Mouse (Mus musculus) testis, postnatal 14 days (tissue): ENCODE measurements around the gene Gm10972.
"Not testable (repeated sequence)": the region's sequence is repeated elsewhere in the genome, so short reads cannot be mapped to it uniquely, and the experiment has no call there.

ENCODE experiments used
- DNase-seq: peaks from one replicate; pipeline ENCODE4 v3.0.0; 2021; ENCODE audit warnings: low spot score

Gene Gm10972

DNA sequence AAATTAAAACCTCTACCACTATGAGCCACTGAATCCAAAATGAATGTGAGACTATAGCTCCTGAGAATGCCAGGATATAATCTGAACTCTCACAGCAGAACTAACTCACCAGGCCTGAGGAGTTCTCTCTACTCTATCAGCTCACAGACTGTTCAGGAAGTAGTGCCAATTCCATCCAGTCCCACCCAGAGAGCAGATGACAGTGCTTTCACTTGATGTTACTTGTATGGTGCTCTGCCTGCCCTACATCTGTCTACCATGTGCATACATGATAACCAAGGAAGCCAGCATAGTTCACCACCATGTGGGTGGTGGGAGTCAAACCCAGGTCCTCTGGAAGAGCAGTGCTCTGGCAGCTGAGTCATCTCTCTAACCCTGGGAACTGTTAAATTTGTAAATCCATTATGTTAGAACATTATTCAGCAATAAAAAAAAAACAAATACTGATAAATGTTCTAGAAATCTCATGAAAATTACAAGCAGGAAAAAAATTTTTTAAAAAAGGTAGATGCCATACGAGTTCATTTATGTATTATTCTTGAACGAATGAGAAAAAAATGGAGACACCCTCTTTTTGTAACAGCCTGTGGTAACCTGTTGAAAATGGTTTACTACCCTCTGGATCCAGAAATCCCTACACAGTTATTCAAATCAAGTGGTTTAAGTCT lies at the start of gene Gm10972:
Gene Gm10972, plus strand, starts transcription at position 618 of the 668 bp plus-strand sequence.
- DNase-seq, result not testable (repeated sequence)

DNA sequence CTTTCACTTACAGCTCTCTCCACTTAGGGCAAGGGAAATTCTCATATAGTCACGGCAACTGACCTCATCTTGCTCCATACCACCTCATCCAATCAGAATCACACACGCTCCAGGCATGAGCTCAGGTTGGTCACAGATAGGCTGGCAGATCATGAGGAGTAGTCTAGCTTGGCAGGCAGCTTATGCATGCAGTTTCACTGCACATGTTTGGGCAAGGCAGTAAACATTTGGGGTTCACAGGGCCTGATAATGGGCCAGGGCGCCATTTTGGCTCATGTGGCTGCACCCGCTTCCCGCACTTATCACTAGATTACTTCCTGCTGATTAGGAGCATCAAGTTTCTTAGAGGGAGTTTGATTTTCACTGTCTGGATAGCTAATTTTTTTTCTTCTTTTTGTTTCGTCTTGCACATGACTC lies 47.0 kb upstream of the Gm10972 start:
- DNase-seq, result no peak

DNA sequence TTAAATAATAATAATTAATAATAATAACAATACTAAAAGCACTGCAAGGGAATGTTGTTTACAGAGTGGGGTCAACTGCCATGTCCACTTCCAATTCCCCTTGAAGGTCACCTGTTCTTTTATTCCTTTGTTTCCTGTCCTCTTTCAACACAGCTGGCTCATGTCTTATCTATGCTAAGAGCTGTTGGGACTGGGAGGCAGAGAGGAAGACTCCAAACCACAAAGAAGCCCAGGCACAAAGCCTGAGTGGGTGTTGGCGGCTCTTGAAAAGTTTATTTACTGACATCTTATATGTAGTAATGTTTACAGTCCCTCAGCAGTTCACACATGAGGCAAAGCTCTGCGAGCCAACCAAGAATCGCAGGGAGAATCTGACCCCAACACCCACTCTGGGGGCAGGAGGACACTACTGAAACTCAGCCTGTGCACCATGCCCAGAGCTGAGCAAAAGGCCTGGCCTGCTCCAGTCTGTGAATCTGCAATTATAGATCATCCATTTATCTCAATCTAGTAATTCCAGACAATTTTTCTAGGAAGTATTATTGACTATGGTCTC lies 45.6 kb upstream of the Gm10972 start:
- no peak for DNase-seq

DNA sequence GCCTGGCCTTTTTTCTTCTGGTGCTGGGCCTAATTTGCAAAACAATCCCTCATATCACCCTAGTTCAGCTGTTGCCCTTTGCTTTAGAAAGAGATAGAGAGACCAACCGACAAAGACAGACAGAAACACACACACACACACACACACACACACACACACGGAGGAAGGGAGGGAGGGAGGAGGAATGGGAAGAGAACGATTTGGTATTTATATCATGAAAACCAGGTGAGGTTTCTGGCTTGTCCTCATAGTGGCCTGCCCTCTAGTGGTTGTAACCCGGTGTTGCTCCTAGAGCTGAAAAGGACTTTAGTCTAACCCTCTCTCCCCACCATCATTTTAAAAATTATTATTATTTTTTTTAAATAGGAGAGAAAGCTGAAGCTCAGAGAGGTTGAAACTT lies 41.0 kb upstream of the Gm10972 start:
- no peak for DNase-seq

DNA sequence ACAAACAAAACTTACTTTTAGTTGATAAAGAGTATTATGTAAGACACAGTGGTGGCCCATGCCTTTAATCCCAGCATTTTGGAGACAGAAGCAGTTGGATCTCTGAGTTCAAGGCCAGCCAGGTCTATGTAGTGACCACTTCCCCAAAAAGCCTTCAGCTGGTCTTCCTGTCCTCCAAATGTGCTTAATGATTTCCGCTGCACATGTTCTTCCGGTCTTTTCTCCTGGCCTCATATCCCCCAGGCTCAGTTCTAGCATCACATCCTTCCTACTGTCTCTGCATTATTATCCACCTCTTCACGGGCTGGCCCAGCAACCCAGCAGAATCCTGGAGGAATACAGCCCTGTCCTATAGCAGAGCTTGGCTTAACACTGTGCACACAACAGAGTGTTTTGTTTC lies 33.3 kb upstream of the Gm10972 start:
- no peak for DNase-seq

DNA sequence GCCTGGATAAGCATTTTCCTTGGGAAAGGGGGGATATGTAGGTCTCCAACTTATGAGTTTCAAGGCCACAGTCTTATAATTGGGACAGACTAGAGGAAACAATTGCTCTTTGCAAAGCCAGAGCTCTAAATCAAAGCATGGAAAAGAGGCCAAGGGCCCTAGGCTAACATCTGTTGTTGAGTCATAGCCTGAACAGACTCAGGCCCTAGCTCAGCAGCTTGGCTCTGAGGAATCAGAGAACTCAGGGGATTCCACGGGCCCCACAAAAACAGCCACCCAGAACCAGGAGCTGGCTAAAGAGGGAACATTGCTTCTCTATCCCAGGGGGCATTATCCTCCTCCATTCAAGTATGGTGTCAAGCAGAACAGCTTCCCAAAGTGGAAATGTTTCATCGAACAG lies 32.3 kb upstream of the Gm10972 start:
- no peak for DNase-seq

DNA sequence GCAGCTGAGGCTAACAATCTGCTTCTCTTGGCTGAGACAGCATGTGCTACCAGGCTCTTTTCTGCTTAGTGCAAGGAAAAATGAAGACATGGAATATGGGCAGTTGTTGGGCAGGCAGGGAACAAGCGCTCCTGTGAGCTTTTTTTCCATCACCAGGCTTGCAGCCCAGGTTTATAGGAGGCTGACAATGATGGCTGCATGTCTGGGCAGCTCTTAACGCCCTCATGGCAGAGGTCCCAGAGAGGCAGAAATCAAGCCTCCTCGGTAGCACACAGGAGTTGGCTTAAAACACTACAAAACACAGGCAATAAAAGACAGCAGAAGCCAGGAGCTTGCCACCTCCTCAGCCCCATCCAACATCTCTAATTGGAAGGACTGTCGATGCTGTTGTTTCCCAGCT lies 31.6 kb upstream of the Gm10972 start:
- DNase-seq, result no peak

DNA sequence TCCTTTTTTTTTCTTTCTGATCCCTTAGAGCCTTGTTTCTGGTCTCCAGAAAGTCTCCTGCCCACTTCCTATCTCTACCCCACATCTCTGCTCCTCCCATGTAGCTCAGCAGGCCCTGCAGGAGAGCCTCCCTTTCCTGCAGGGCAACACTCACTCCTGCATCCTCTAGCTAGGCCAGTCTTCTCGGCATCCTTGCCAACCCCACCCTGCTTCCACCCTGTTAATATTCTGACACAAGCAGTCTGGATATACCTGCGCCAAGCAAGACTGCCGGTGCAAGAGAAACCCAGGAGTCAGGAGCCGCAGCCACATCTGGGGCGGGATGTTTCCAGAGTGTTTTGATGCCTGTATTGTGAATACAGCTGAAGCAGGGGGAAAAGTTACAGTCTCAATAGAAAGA lies 31.1 kb upstream of the Gm10972 start:
- no peak for DNase-seq

DNA sequence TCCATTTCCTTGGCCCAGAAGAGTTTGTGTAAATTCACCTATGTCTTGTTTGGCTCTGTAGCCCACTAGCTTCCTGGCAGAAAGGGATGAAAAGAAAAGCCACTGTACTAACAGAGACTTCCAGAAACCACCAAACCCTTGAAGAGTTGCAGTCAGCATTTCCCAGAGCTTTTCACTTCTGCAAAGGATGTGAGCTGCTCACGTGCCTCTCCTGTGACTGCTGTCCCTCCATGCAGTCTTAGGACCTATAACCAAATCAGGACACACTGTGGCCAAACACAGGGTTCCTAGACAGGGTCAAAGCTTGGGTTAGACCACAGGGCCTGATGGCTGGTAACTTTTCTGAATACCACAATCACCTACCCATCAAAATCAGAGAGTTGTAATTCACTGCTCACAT lies 30.6 kb upstream of the Gm10972 start:
- DNase-seq, result no peak

DNA sequence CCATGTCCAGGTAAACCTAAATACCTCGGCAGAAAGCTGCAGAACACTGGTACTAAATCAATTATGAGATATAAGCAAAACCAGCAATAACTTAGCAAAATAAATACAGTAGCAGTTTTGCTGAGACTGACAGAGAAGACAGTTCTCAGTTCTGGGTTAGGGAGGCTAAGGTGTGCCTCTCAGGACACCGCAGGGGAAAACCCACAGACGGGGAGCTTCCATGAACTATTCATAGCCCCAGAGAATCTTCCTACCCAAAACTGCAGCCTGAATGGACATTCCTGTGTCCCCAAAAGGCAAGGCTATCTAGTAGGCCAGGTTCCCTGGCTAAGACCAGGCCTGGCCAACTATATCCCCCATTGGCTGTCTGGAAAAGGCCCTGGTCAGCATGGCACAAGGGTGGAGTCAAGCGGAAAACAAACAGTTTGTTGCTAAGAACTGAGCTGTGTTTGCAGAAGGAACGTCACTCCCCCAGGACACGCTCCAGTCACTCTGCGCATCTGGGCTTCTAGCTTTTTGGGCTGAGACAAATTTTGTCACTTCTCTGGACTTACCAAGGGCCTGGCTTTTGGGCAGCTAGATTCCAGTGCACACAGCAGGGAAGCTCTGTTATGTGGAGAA lies 29.5 kb upstream of the Gm10972 start:
- DNase-seq, result no peak

DNA sequence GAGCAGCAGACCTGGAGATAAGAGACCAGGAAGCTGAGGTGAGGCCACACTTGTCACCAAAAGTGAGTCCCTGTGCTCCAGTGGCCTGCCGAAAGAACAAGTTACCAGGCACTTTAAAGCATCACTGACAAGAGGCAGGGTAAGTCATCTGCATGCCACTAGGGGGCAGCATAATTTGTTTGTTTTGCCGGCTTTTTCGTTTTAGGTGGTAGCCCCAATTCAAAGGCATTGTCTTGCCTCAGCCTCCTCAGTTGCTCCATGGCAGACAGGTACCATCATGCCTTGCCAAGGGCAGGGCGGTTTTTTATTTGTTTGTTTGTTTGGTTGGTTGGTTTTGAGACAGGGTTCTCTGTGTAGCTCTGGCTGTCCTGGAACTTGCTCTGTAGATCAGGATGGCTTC lies 26.2 kb upstream of the Gm10972 start:
- DNase-seq, result no peak

DNA sequence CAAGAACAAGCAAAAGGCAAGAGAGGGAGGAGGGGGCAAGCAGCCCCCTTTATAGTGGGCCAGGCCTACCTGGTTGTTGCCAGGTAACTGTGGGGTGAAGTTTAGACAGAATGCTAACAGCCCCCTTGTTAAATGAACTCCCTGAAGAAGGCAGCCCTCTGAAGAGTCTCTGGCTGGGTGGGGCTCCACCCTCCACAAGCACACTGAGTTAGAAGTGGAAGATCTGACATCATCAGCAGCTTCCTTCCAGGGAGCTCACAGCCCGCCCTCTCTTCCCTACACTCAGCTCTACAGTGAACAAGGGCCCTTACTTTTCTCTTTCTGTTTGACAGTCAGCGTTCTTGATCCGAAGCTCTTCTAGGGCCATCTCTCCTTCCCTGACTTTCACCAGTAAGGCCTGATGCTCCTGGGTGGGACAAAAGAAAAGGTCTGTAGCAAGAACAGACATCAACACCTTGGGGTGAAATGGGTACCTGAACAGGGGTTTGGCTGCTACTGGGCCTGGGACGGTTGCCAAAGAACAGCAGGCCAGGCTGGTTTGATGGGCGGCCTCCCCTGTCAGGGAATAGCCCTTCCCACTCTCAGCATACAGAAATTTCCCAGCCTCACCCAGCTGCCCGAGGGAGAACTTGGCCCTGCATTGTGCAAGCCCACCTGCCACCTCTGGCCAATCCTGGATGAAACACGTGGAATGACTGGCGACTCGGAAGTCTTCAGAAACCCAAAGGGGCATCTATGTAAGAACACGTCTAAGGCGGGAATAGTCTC lies 21.0 kb upstream of the Gm10972 start:
- no peak for DNase-seq

DNA sequence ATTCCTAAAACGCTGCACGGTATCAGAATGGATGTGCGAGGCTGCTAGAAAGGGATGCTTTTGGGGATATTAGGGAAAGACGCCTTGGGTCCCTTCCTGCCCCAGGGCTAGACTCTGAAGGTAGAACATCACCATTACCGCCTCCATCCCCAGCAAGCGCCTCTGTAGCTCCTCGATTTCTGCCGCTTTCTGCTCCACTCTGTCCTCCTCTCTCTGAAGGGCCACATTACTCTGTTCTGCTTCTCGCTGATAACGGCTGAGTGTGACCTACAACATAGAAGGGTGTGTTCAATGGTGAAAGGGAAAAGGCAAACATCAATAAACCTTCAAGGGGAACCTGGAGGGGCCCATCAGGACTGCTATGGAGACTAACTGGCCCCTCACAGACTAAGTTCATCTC lies 20.4 kb upstream of the Gm10972 start:
- no peak for DNase-seq

DNA sequence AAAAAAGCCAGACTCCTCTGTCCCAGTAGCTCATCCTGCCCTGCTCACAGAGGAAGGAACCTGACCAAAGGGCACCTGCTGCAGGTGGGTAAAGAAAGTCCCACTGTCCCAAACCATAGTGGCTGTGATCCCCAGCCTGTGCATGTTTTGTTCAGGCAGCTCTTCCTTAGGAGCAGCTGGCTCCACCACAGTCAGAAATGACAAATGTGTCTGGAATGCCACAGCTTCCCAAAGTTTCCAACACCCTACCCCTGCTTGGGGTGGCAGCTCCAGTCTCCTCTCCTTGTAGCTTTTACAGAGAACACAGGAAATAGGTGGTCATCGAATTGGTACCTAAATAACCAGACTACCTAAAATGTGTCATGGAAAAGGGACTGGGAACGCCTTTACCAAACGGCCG lies 18.6 kb upstream of the Gm10972 start:
- no peak for DNase-seq

DNA sequence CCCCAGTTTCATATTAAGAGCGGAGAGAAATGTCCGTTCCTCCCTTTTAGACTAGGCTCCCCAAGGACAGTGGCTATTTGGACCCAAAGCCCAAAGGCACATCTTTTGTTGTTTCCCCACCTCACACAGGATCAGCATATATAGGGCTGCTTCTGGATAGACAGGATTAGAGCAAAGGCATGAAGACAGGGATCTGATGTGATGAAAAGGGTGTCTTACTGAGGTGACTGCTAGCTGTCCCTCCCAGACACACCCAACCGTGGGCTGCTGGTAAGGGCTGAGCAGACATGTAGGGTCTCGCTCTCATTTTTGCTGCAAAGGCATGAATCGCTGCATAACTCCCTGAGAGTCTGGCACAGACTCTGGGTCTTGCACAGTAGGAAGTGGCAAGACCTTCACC lies 14.2 kb upstream of the Gm10972 start:
- DNase-seq, result no peak

DNA sequence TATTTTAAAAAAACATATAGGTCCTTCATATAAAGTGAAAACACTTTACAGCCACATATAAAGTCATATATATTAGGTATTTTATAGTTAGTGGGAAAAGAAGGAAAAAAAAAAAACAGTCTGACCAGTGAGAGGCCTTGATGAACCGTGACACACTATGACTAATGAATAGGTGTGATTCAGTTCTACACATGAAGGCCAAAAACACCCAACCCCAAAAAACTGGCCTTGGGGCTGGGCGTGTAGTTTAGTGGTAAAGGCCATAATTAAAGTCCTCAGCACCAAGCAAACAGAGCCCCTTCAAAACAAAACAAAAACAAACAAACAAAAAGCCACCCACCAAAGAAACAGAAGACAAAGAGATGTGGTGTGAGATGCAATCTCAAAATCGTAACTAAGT lies 13.0 kb upstream of the Gm10972 start:
- no peak for DNase-seq

DNA sequence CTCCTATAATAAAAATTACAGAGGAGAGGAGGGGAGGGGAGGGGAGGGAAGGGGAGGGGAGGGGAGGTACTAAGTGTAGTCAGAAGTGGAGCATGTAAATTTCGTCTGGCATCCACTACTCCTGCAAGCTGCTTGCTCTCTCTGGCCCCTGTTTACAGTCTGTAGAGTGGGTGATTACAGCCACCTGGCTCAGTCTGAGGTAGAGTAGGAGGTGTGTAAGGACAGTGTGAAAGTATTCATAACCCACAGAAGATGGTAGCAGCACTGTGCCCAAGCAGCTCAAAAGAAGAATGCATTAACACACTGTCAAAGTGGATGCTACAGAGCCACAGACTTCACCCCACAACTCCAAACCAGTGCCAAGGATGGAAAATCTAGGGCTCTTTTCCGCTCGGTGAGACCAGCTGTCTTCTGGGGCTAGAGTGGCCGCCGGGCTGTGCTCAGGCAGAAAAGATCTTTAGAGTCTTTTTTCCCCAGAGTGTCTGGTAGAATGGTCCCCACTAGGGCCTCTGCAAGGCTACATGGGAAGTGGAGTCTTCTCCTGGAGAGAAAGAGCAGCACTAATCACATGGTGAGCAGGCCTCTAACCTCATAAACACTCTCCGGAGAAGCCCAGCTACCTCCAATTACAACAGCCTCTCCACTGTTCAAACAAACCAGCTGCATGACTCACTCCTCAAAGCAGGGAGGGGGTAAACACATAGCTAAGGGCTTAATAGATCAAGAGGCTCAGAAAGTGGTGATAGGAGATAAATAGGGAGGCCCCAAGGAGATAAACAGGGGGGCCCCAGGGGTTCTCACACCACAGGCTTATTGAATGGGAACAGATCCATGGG lies 6.1 kb downstream of the Gm10972 start:
- DNase-seq, result no peak

DNA sequence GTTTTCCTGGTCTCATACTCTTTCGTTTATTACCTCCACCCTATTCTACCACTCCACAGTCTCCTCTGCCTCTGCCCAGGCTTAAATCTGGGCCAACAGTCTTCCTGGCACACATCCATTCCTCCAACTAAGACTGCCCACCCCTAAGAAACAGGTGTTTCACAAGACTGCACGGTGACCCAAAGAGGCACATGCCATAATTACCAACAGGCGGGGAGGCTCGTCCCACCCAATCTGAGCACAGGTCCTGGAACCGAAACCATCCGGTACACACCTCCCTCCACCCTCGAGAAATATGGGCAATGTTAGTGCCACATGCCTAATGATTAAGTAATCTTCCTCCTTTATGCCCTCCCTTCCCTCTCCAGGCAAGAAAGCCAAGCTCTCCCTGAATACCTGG lies 7.5 kb downstream of the Gm10972 start:
- no peak for DNase-seq

DNA sequence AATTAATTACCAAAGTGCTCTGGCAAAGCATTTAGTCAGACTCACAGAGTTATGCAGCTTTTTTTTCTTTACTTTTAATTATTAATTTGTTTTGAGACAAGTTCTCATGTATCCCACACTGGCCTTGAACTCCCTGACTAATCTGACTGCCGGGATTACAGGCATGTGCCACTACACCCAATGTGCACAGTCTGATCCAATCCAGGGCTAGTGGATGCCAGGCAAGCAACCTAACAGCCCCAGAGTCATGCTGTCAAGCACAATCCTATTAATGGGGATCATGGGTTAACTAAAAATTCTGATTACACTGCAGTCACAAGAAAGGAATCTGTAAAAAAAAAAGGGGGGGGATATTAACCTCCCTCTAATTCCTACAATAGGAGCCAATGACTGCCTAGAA lies 11.1 kb downstream of the Gm10972 start:
- DNase-seq, result not testable (repeated sequence)

DNA sequence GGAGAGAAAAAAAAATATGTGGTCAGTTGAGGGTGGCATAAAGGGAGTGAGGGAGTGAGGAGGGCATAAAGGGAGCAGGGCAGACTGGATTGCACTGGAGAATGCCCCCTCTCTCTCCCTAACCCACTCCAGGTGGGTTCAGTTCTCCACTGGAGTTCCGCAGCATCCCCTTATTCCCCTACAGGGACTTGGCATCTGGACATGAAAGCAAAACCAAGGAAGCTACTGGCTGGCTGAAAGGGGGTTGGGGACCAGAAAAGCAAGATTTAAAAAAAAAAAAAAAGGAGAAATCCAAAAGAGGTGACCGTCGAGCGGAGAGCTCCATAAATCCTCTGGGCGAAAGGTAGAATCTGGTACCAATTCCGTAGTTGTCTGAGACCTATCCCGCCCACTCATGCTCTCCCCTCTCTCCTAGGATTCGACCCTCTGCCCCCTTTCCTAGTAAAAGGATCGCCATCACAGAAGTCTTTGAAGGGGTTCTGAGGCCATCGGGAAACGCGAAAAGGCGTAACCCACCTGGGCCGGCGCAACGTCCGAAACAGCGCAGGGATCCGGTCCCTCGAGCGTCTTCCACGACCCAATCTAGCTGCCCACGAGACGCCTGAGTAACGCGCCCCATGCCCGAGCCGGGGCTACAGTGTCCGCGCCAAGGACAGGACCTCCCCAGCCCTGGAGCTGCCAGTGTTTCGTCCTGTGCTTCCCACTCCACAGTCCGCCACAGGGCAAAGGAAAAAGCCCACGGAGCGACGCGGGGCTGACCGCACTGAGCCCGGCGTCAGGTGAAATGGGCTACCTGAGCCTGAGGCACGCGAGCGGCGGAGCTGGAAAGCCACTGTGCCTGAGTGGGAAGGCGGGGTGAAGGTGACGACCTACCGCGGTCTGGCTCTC lies 15.2 kb downstream of the Gm10972 start:
- DNase-seq, result not testable (repeated sequence)

DNA sequence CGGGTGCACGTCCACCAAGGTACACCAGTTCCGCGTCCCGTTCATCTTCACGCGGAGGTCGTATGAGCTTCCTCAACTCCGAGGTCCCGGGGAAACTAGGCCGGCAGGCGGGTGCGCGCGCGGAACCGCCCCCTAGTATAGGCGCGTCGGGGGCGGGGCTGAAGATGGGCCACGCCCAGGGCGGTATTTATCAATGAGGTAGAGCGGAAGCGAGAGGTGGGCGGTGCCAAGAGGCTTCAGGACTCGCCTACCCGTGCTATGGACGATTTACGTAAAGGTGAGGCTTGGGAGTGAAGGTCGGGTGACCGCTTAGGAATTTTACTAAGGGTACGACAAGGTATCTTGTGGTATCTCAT lies 15.8 kb downstream of the Gm10972 start, which contains the start of gene Tuft1:
Gene Tuft1, minus strand, starts transcription at position 133 of the 356 bp plus-strand sequence.
- DNase-seq, result peak; percentile 88
